Mouse (Mus musculus): ENCODE data around the gene Frs2. TPM values are rescaled to one million over a fixed set of nuclear protein-coding genes. Genes with fewer than 3 reads are reported as not detected.

Frs2 gene
- total RNA-seq (2021), result 1 to 10 TPM; 7.6 to 8.9 TPM
- long read RNA-seq, experiment 1, full-length matches to known transcripts, result 1 of 4 reads
- long read RNA-seq, experiment 1, partial matches to known transcripts, result 0 of 4 reads
- long read RNA-seq, experiment 1, other reads (novel, unspliced or antisense), result 3 of 4 reads
- long read RNA-seq, experiment 2, partial matches to known transcripts, result 0 of 4 reads
- long read RNA-seq, experiment 2, other reads (novel, unspliced or antisense), result 4 of 4 reads

DNA sequence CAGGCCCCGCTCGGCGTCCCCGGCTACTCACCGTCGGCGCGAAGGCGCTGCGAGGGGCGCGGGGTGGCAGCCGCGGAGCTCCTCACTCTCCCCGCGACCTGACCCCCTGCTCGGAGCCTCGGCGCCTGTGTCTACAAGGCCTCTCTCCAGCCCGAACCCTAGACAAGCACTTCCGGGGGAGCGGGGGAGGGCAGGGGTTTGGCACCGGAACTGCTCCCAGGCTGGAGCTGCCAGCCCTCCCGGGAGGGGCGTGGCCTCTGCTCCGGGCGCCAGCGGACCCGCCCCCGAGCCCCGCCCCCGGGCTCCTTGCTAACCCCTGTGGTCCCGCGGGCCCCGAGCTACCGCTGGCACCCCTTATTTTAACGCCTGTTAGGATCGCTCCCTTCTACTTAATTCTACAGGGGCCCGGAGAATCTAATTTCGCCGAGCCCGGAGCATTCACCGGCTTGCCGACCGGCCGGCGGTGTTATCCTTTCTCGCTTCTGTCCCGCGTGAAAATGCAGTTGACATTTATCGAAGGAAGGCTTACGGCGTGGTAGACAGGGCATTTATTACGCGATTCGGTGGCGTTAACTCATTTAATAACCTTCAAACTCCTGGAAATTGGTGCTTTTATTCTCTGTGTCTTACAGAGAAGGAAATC lies at the start of gene Frs2:
TSS of gene Frs2 (minus strand) at position 174 of the 643 bp plus-strand sequence.
- intact Hi-C loops (cut with DNase I), result loop anchor here (5.0 kb wide), 1 partner anchor 86 kb away; the partner anchor contains the start of gene Cct2

DNA sequence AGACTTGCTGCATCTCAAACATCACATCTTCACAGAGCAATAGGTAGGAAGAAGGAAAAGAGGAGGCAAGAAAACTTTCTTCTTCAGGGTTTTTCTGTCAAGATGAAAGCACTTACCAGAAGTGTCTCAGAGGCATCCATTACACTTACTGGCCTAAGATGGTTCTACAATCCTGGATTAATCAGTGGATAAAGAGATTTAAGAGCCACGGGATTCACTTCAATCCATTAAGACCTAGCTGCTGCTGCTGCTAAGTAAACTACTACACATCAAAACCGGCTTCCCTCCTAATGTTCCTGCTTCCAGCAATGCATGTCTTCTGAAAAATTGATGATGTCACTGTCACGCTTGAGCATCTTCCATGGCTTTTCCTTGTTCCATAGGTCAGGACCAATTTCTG lies 48.4 kb upstream of the Frs2 start:
- no peak for DNase-seq
- intact Hi-C loops (cut with DNase I), result loop anchor here (10.0 kb wide), 1 partner anchor 872 kb away; no protein-coding TSS in a partner anchor

More for the DNA sequence above, at the start of gene Frs2:
- peak; percentile 91 to 95 for DNase-seq

DNA sequence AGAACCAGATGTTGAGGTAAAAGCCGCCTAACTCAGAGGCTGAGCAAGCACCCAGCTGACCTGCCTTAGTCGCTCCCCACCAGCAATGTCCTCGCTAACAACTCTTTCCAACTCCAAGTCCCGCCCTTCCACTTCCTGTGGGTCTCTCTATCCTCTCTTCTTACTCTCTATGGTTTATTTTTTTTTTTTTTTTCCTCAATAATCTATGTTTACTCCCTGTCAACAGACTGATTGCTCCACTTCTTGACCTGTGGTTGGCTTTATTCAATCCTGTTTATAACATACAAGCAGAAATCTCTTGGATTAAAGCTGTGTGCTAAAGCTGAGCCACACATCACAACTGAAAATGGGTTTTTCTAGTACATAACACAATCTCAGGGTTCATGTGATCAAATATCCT lies 47.4 kb upstream of the Frs2 start:
- no peak for DNase-seq

DNA sequence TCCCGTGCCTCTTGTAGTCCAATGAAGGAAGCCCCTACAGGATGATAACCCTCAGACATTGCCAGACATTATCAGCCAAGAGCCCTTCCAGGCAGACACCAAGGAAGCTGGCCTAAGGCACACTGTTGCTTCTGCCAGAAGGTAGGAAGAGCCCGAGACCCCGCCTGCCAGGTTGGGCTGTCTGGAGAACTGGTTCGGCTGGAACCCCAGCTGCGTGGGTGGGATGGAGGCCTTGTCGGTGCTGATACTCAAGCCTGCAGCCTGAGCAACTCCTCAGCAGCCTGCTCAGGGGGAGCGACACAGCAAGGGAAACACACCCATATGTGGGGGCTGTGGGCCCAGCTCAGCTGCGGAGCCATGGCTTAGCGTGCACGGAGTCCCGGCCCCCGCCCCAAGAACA lies 46.7 kb upstream of the Frs2 start:
- DNase-seq, result no peak
- intact Hi-C loops (cut with DNase I), result loop anchor here (10.0 kb wide), 1 partner anchor 870 kb away; no protein-coding TSS in a partner anchor

More for the DNA sequence above, 47.4 kb upstream of the Frs2 start:
- intact Hi-C loops (cut with DNase I), result loop anchor here (10.0 kb wide), 1 partner anchor 871 kb away; no protein-coding TSS in a partner anchor

DNA sequence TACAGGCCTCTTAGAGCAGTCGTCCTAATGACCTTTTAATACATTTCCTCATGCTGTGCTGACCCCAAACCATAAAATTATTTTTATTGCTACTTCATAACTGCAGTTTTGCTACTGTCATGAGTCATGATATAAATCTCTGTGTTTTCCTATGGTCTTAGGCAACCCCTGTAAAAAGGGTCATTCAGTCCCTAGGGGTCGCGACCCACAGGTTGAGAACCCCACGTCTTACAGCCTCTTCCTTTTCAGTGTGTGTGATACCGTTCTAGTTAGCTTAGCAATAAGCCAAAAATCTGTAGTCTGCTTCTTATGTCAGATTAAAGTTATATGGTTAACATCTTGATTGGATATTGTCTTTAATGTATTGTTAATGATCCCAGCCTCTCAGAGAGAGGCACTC lies 45.0 kb upstream of the Frs2 start:
- DNase-seq, result no peak
- intact Hi-C loops (cut with DNase I), result loop anchor here (10.0 kb wide), 1 partner anchor 869 kb away; no protein-coding TSS in a partner anchor

DNA sequence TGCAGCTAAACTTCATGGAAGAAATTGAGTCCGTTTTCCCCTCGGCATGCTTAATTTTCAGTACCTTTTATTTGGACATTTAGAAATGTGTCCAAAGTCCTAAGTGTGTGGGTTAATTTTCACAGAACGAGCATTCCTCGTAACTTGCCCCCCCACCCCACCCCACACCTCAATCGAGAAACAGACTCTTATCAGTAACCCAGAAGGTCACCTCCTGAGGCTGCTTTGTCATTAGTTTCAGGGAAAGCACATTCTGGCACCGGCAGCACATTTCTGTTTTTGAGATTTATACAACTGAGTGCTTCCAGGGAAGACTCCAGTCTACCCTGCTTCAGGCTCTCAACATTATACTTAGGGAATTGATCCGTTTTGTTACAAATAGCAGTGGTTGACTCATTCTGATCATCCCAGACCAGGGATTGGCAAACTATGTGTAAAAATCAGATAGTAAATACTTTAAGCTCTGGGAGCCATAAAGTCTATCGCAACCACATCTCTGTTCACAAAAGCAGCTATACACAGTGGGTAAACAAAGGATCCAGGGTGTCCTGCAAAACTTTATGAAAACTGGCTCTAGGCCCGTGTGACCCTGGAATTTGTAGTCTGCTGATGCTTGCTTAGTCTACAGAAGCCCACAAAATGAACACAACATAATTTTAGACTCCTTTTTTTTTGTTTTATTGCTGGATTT lies 37.2 kb upstream of the Frs2 start:
- no peak for DNase-seq
- intact Hi-C loops (cut with DNase I), result no loop called here

DNA sequence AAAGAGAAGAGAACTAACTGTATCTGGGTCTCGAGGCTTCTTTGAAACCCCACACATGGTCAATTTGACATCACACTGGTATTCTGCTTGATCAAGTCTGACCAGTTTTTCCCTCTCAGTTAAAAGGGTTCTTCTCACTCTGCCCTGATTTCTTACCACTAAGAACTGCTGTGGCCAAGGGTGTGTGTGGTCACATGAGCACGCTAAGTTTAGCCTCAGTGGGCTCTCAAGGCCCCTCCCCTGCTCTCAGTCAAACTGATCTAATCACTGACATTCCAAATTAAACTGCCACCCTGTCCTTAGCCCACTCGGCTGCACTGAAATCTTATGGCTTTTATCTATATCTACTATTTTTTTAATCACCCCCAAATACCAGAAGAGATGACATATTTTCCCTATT lies 32.8 kb upstream of the Frs2 start:
- DNase-seq, result no peak
- intact Hi-C loops (cut with DNase I), result no loop called here

DNA sequence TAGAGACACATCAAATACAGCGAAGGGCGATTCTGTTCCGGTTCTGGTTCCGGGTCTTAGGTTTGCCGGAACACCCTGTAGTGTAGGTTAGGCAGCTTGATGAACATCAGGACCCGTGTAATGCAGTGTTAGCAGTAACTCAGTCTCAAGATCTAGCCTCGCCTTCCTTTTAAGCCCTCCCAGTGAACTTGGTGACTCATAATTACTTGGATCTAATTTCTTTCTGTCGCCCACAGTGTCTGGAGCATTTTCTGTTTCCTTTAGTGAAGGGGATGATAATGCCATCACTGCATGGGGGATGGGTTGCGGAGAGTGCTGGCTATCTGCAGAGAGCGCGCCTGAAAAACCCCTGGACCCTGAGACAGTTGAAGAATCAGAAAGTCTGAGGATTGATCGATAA lies 26.3 kb upstream of the Frs2 start:
- intact Hi-C loops (cut with DNase I), result no loop called here
- DNase-seq, result no peak

DNA sequence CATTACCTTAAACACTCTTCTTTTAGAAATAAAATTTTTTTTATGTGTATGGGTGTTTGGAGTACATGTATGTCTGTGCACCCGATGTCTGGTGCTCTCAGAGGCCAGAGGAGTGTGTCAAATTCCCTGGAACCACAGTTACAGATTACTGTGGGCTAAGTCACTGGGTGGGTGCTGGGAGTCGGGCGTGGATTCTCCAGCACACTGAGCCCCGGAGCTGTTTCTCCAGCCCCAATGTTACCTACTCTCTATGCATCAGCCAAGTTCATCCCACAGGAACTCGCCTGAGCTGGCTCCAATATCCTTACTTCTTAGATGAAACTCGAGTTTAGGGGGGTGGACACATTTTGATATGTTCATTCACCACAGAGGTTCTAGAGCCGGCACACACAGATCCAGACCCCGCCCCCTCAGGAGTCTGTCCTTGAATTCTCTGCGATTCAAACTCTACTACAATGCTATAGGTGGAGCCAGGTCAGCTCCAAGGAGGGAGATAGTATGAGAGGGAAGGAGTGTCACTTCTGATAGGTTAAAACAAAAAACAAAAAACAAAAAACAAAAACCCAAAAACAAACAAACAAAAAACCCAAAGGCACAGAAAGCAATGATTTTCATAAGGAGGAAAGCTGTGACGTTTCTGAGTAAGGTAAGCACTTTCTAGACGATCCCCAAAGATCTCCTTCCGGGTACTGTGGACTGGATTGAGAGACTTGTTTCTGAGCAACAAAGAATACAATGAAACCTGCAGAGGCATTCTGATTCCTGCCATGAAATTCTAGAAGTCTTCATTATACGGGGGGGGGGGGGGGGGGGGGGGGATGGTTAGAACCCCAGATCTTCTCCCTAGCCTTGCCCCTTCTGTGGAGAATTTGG lies 25.5 kb upstream of the Frs2 start:
- intact Hi-C loops (cut with DNase I), result no loop called here
- DNase-seq, result no peak

DNA sequence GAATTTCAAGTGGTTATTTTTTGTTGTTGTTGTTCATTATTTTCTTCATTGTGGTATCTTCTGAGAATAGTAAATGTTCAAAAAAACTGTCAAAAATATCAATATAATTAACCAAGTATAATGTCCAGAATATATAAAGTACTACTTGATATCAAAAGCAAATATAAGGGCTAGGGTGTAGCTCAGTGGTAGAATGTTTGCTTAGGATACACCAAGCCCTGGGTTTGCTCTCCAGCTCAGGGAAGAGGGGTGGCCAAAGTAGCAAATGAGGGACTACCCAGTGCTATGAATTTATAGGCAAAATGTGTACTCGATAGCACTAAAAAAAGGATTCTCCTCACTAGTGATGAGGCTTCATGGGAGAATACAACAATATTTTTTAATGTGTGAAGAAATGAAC lies 24.8 kb upstream of the Frs2 start:
- intact Hi-C loops (cut with DNase I), result no loop called here
- DNase-seq, result no peak

DNA sequence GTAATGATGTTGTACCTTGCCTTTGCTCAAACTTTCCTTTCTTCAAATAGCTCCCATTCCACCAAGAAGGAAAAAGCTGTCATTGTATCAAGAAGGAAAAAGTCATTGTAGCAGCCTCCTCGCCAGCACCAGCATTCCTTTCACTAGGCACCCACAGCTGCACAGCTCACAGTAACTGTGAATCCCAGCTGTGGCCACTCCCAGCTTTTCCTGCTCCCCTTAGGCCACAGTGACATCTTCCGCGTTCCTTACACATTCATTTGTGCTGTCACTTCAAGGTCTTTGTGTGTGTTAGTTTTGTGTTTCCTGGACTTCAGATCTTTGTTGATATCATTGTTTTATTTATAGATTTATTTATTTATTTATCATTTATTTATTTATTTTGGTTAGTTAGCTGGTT lies 23.7 kb upstream of the Frs2 start:
- intact Hi-C loops (cut with DNase I), result no loop called here
- no peak for DNase-seq

DNA sequence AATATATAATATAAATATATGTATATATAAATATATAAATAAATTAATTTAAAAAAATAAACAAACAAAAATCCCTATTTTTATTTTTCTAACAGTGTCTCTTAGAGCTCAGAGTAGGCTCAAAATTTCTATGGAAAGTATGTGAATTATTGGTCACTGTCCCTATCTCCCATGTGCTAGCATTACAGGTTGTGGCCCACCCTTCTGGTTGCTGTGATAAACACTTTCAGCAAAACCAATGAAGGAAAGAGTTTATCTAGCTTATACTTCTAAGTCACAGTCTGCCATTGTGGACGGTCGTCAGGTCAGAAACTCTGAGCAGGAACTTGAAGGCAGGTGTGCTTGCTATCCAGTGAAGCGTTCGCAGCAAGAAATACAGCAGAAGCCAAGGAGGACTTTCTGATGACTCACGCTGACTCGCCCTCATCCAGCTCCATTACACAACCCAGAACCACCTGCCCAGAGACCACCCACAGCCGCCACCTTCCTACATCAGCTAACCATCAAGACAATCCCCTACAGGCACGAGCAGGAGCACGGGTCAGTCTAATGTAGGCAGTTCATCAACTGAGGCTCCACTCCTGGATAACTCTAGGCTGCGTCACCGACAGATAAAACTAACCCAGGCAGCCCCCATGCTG lies 18.6 kb upstream of the Frs2 start:
- DNase-seq, result no peak
- intact Hi-C loops (cut with DNase I), result no loop called here

DNA sequence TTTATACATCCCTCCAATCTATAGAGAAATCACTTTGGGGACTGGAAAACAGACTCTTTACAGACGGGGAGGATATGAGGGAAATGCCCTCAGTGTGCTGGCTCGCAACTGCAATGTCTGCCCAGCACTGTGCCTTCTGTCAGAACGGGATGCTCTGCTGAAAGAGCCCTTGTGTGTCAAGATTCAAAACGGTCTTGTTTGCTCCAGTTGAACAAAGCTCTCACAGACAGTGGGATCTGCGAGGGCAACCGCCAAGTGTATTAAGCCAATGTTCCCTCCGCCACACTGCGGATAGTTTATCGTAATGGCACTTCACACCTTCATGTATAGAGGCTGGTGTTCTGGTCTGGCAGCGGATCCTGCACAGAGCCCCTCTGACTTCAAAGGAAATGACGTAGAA lies 14.3 kb upstream of the Frs2 start:
- intact Hi-C loops (cut with DNase I), result no loop called here
- no peak for DNase-seq

DNA sequence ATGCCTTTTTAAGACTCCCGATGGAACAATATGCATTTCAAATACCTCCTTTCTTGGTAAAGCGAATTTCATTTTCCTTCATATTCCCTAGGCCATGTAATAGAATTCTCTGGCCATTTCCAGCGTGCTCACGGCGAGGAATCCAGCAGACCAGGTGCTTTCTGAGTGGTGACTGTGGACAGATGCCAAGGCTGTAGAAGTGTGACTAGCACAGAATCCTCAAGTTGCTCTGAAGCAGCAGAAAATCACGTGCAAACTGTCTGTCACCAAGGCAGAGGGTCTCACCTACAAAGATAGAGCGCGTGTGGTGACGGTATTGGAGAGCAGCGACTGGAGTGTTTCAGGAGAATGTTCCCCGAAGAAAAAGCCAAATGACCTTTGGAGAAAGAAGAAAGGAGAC lies 11.8 kb upstream of the Frs2 start:
- intact Hi-C loops (cut with DNase I), result no loop called here
- DNase-seq, result no peak

DNA sequence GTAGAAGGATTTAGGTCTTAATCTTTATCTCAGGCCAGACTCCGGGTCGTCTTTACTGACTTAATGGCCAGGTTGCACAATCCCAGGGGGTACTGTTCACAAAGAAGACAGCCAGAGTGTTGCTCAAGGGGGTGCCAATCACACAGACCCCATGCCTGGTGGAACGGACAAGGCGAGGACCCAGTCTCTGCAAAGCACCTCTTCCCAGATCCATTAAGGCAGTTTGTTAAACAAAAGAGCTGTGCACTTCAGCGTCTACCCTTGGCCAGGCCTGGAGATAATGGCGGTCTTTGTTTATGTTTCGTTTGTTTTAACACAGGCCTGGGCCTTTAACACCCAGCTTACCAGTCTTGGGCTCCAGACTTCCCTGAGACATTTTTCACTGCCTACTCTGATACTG lies 3.9 kb upstream of the Frs2 start:
- DNase-seq, result no peak
- intact Hi-C loops (cut with DNase I), result no loop called here

DNA sequence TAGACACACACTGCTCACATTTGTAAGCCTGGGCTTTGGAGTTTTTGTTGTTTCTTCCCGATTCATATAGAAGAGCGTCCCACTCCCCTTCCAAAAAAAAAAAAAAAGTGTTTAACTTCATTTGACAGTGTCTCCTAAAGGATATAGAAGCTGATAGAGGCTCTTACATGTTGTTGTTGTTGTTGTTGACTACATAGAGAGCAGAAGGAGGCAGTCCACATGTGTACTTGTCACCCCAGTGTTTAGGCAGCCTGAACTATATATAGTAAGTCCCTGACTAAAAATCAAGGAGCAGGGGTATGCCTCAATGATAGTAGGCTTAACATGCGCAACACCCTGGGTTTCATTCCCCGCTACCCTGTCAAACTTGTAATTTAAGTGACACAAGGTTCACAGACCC lies 3.3 kb upstream of the Frs2 start:
- intact Hi-C loops (cut with DNase I), result no loop called here

DNA sequence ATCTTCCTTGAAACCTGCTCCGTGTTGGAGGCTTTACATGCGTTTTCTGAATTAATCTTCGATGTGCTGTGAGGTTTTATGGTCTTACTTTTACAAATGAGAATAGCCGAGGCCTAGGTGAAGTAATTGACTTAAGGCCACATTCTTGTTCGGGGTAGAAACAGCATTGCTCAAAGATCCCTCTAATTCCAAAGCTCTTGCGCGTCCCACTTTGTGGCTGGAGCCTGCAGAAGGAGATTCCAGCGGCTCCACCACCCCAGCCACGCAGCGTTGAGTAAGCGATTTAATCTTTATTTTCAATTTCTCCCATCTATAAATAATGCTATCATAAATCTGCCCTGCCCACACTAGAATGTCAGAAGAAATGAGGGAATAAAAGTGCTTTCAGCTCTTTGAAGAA lies 2.9 kb upstream of the Frs2 start:
- intact Hi-C loops (cut with DNase I), result no loop called here
- DNase-seq, result no peak

More for the DNA sequence above, 3.3 kb upstream of the Frs2 start:
- no peak for DNase-seq

DNA sequence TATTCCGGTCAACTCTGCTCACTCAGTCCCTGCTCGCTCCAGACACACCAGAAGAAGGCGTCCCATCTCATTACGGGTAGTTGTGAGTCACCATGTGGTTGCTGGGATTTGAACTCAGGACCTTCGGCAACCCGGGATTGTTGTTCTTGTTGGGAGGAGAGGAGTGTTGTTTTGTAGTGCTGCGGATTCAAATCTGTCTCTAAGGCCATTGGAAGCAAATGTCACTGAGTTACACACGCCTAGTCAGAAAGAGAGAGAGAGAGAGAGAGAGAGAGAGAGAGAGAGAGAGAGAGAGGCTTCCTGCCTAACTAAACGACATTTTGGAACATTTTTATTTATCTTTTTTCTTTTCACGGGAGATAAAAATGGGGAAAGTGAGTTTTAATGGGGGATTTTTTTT lies 2.4 kb upstream of the Frs2 start:
- DNase-seq, result no peak
- intact Hi-C loops (cut with DNase I), result no loop called here

DNA sequence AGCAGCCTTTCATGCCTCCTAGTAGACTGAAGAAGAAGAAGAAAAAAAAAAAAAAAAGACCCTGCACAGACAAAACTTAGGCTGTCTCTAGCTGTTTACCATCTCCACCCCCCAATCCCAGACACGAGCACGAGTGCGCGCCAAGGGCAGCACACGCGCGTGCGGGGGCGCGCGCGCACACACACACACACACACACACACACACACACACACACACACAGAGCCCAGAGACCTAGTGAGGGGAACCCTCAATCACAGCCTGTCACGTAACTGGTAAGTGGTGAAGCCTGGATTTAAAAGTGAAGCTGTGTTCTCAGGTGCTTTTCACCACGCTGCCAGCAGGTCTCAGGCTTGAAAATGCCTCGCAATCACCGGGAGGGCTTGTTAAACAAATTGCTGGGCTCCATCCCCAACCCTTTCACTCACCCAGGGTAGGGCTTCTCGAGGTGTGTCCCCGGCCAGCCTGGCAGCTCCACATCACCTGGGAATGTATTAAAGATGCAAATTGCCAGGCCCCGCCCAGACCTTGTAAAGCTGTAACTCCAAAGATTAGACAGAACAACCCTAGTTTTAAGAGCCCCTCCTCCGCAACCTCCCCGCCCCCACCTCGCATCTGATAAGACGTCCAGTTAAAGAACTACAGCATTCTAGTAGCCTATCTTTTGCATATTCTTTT lies 1.7 kb upstream of the Frs2 start:
- intact Hi-C loops (cut with DNase I), result loop anchor here (5.0 kb wide), 1 partner anchor 88 kb away; the partner anchor contains the start of gene Cct2
- DNase-seq, result no peak
